ENCODE assay signal across 16 mouse cellular contexts in the genomic region with DNA sequence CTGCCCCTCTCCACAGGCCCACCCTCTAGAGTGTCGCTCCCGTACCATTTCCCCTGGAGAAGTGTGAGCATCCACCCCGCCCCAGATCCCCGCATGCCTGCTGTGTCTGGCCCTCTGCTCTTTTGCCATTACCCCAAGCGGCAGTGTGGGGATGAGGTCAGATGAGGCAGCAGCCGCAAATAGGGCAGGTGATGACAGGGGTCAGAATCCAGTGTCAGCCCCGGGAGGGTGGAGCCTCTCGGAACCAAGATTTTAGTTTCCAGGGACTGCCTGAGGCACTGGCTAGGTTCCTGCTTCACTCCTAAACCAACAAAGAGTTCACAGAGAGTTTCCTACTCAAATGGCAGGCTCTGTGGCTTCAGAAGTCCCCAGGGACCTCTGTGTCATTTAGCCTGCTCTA. TPM values are rescaled to one million over a fixed set of nuclear protein-coding genes. Genes with fewer than 3 reads are reported as not detected.
DNase-seq lines count a peak whose midpoint lies in the region; ATAC-seq and TF ChIP-seq lines count a peak whose summit lies in the region.
"Had no signal": no experiment of that assay in that cellular context is flagged by ENCODE, and none has a peak within 500 bp of the region (broad histone marks: within the 10 kb centered on the region; RNA-seq: fewer than 3 reads in every experiment).

No protein-coding gene starts in this region.

- peaks cover 39% of the 10 kb centered on the region for H3K4me1 ChIP-seq in kidney, embryonic 15.5 days
- peaks cover 29% of the 10 kb centered on the region for H3K4me1 ChIP-seq in embryonic facial prominence, embryonic 10.5 days
- peaks cover 56% of the 10 kb centered on the region for H3K4me1 ChIP-seq in heart, postnatal 0 days (ENCODE audit: control insufficient read depth, insufficient read depth)
- H3K4me1 ChIP-seq: forebrain, embryonic 15.5 days had no signal

- H3K4me3 ChIP-seq in kidney, embryonic 15.5 days (replicated peaks), result no peak overlapping the region
- H3K4me3 ChIP-seq in embryonic facial prominence, embryonic 10.5 days, result no peak overlapping the region
- H3K4me3 ChIP-seq in heart, postnatal 0 days (ENCODE audit: low read depth, low read length), result no peak overlapping the region
- H3K4me3 ChIP-seq: embryonic facial prominence, embryonic 15.5 days; forebrain, embryonic 15.5 days; liver, embryonic 15.5 days had no signal

- ATAC-seq in kidney, embryonic 15.5 days (replicated peaks; ENCODE audit: low FRiP score), result no peak
- ATAC-seq in heart, postnatal 0 days (ENCODE audit: insufficient read depth, low read depth), result peak; percentile 70
- ATAC-seq: forebrain, embryonic 15.5 days; Patski had no signal

- TF ChIP-seq EP300 in heart, postnatal 0 days (IDR thresholded peaks at IDR 0.05; ENCODE audit: low read depth), result 0 out of 2 replicates have a peak, but pooled peaks have one; percentile 37

- no peaks in the 10 kb centered on the region for H3K36me3 ChIP-seq in kidney, embryonic 15.5 days
- no peaks in the 10 kb centered on the region for H3K36me3 ChIP-seq in embryonic facial prominence, embryonic 10.5 days (replicated peaks)
- H3K36me3 ChIP-seq in heart, postnatal 0 days (replicated peaks; ENCODE audit: control insufficient read depth, insufficient read depth, low read length), result peaks cover 14% of the 10 kb centered on the region
- H3K36me3 ChIP-seq: embryonic facial prominence, embryonic 15.5 days; forebrain, embryonic 15.5 days had no signal

- no peak for DNase-seq in kidney, postnatal 10 days
- DNase-seq in embryonic facial prominence, embryonic 10.5 days (ENCODE audit: low spot score), result peak; percentile 19
- DNase-seq in heart, adult 18-20 months, result peak; percentile 70 to 81
- DNase-seq in heart, postnatal 0 days (ENCODE audit: low spot score), result peak; percentile 50
- no peak for DNase-seq in left cerebral cortex, adult 8-10 months (ENCODE audit: low spot score in 2 of 2)
- DNase-seq in frontal cortex, postnatal 36 days (ENCODE audit: low spot score in 2 of 2), result no peak
- no peak for DNase-seq in kidney, postnatal 36 days
- DNase-seq: cerebellum, postnatal 14 days; kidney, adult 18-20 months had no signal

- H3K9ac ChIP-seq in kidney, embryonic 15.5 days, result no peak overlapping the region
- H3K9ac ChIP-seq in heart, postnatal 0 days (replicated peaks; ENCODE audit: low read depth, low read length), result peak overlapping the region; percentile 11; the same call in 1 of the 2 replicates
- H3K9ac ChIP-seq: embryonic facial prominence, embryonic 15.5 days; forebrain, embryonic 15.5 days; hindbrain, embryonic 14.5 days; liver, embryonic 15.5 days had no signal

- no peak overlapping the region for H3K4me2 ChIP-seq in kidney, embryonic 15.5 days
- peak overlapping the region; percentile 26; the same call in 1 of the 2 replicates for H3K4me2 ChIP-seq in heart, postnatal 0 days (ENCODE audit: low read depth, low read length)
- H3K4me2 ChIP-seq: embryonic facial prominence, embryonic 15.5 days; forebrain, embryonic 15.5 days; hindbrain, embryonic 14.5 days; liver, embryonic 15.5 days had no signal

- H3K9me3 ChIP-seq in kidney, embryonic 15.5 days (replicated peaks), result no peaks in the 10 kb centered on the region
- no peaks in the 10 kb centered on the region for H3K9me3 ChIP-seq in embryonic facial prominence, embryonic 10.5 days
- no peaks in the 10 kb centered on the region for H3K9me3 ChIP-seq in heart, postnatal 0 days (replicated peaks; ENCODE audit: control insufficient read depth, low read length)
- H3K9me3 ChIP-seq: embryonic facial prominence, embryonic 15.5 days; forebrain, embryonic 15.5 days; liver, embryonic 15.5 days had no signal

- H3K27ac ChIP-seq in kidney, embryonic 15.5 days, result 0 out of 2 replicates have a peak overlapping the region, but pooled peaks have one; percentile 7
- no peak overlapping the region for H3K27ac ChIP-seq in embryonic facial prominence, embryonic 10.5 days (replicated peaks)
- peak overlapping the region; percentile 90 for H3K27ac ChIP-seq in heart, postnatal 0 days (ENCODE audit: low read depth)
- H3K27ac ChIP-seq: embryonic facial prominence, embryonic 15.5 days; forebrain, embryonic 15.5 days; hindbrain, embryonic 14.5 days; liver, embryonic 15.5 days had no signal

- WGBS in kidney, embryonic 15.5 days, result 37% methylated on average over 8 of the region's 8 CpGs
- 27% methylated on average over 8 of the region's 8 CpGs for WGBS in embryonic facial prominence, embryonic 10.5 days
- 7% methylated on average over 8 of the region's 8 CpGs for WGBS in heart, postnatal 0 days

- H3K27me3 ChIP-seq in kidney, embryonic 15.5 days, result no peaks in the 10 kb centered on the region
- H3K27me3 ChIP-seq in embryonic facial prominence, embryonic 10.5 days (replicated peaks; ENCODE audit: low read depth, poor library complexity, severe bottlenecking), result 0 out of 2 replicates have a peak, but pooled peaks cover 5% of the 10 kb centered on the region
- no peaks in the 10 kb centered on the region for H3K27me3 ChIP-seq in heart, postnatal 0 days (ENCODE audit: control insufficient read depth, insufficient read depth, low read length)
- H3K27me3 ChIP-seq: CH12.LX; embryonic facial prominence, embryonic 15.5 days; forebrain, embryonic 15.5 days; Patski had no signal

- no peak for TF ChIP-seq CTCF in heart, postnatal 0 days (IDR thresholded peaks at IDR 0.05; ENCODE audit: low read depth)

RNA-seq across cellular contexts. Expression of a gene that starts 25.5 kb away (rescaled TPM):
- 8.2 TPM in 2 replicates for polyA plus RNA-seq in kidney, embryonic 15.5 days (2015; fragmentation: Nextera tagmentation; extraction: Ambion mirVana)
- polyA plus RNA-seq in embryonic facial prominence, embryonic 10.5 days (2016; fragmentation: Nextera tagmentation; extraction: Ambion mirVana), result 2.8 and 3.0 TPM in 2 replicates
- total RNA-seq in heart, adult 18-20 months (2021), result 100 to 1,000 TPM; 228 to 259 TPM
- total RNA-seq in heart, postnatal 0 days (2014; rRNA removed; ENCODE audit: low replicate concordance), result 127 and 163 TPM in 2 replicates
- polyA plus RNA-seq in heart, postnatal 0 days (2015; fragmentation: Nextera tagmentation; extraction: Ambion mirVana), result 220 and 224 TPM in 2 replicates
- 10 to 100 TPM; 51.9 to 57.0 (median 53.7) TPM for total RNA-seq in left cerebral cortex, adult 8-10 months (2022)

Comparison
In these comparisons a context has a peak if more than half of its experiments do, and no peak if none do; other contexts are left out.
1. DNase-seq: peak in embryonic facial prominence, embryonic 10.5 days (single experiment), heart, adult 18-20 months (2 of 2) and heart, postnatal 0 days (single experiment); none in kidney, postnatal 10 days (single experiment), left cerebral cortex, adult 8-10 months (0 of 2), frontal cortex, postnatal 36 days (0 of 2) and kidney, postnatal 36 days (0 of 2).